Mouse (Mus musculus): Measurements from ENCODE around the gene Scaf8. TPM values are rescaled to one million over a fixed set of nuclear protein-coding genes. Genes with fewer than 3 reads are reported as not detected.
A peak's percentile ranks its signal among the peaks of the same experiment; 100 is the strongest.
"Not testable (repeated sequence)": the region's sequence is repeated elsewhere in the genome, so short reads cannot be mapped to it uniquely, and the experiment has no call there.

Gene Scaf8
- total RNA-seq (2015; ENCODE audit: low replicate concordance) (19.4 and 27.1 TPM in 2 replicates), total RNA-seq (2017; ENCODE audit: low replicate concordance) (44.2 and 45.1 TPM in 2 replicates)

DNA sequence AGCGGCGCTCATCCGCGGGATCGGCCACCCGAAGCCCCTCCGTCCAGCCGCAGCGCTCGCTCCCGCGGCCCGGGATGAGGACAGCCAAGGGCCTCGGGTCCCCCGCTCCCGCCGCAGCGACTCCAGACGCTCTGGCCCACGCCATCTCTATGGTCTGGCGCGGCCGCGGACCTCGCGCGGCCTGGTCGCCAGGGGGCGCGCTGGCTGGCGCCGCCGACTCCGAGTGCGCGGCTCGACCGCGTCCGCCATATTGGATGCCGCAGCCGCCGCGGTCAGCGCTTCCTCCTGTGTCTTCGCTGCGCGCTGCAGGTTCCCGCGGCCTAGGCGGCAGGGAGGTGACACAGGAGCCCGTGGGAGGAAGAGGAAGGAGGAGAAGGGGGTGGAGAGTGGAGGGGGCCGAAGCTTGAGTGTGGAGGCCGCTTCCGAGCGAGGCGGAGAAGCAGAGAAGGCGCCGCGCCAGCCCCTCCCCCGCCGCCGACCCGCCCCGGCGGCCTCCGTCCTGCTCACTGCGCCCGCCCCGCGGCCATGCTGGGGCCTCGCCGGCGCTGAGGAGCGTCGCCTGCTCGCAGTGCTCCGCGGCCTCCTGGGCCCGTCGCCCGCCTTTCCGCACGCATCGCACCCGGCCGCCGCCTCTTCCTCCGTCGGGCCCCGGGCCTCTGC is at the start of gene Scaf8:
TSS of gene Scaf8 (plus strand) at position 253 of the 660 bp plus-strand sequence.
- ATAC-seq (replicated peaks; ENCODE audit: low FRiP score, poor library complexity, severe bottlenecking) = peak; percentile 81

DNA sequence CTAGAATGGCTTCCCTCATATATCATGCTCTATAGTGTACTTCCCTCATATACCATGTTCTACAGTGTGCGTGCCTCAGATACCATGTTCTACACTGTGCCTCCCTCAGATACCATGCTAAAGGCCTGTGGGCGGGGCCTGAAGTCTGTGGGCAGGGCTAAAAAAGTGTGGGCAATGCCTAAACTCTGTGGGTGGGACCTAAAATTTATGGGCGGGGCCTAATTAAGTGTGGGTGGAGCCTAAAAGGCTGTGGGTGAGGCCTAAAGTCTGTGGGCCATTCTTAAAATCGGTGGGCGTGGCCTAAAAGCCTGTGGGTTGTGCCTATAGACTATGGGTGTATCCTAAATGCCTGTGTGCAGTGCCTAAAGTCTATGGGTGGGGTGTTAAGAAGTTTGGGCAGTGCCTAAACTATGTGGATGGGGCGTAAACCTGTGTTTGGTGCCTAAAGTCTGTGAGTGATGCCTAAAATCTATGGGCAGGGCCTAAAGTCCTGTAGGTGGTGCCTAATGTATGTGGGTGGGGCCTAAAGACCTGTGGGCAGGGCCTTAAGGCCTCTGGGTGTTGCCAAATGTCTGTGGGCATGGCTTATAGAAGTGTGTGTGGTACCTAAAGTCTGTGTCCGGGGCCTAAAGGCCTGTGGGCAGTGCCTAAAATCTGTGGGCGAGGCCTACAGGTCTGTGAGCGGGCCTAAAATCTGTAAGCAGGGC is 39.5 kb upstream of the Scaf8 start:
- no peak for ATAC-seq (replicated peaks; ENCODE audit: low FRiP score, poor library complexity, severe bottlenecking)

DNA sequence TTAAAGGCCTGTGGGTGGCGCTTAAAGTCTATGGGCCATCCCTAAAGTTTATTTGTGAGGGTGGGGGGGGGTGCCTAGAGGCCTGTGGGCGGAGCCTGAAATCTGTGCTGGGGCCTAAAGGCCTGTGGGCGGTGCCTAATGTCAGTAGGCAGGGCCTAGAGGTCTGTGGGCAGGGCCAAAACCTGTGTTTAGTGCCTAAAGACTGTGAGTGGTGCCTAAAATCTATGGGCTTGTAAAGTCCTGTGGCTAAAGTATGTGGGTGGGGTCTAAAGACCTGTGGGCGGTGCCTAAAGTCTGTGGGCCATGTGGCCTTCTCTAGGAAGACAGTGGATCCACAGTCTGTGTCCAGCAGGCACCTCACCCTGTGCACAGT is 38.9 kb upstream of the Scaf8 start:
- ATAC-seq (replicated peaks; ENCODE audit: low FRiP score, poor library complexity, severe bottlenecking) = no peak

DNA sequence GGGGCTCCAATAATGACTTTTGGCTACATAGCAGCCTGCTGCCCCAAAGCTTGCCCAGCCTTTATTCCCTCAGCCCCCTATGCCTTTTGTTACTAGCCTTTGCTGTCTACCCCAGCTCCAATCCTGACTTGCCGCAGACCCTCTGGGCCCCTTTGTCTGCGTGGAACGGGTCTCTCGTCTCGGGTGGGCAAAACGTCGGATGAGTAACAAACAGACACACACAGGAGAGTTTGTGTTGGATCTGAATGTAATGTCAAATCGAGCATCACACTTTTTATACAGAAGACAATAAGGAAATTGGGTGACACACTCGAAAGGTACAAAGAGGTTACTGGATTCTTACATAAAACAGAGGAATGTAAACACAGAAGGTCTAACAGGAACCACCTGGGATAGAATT is 36.8 kb upstream of the Scaf8 start:
- not testable (repeated sequence) for ATAC-seq (replicated peaks; ENCODE audit: low FRiP score, poor library complexity, severe bottlenecking)

DNA sequence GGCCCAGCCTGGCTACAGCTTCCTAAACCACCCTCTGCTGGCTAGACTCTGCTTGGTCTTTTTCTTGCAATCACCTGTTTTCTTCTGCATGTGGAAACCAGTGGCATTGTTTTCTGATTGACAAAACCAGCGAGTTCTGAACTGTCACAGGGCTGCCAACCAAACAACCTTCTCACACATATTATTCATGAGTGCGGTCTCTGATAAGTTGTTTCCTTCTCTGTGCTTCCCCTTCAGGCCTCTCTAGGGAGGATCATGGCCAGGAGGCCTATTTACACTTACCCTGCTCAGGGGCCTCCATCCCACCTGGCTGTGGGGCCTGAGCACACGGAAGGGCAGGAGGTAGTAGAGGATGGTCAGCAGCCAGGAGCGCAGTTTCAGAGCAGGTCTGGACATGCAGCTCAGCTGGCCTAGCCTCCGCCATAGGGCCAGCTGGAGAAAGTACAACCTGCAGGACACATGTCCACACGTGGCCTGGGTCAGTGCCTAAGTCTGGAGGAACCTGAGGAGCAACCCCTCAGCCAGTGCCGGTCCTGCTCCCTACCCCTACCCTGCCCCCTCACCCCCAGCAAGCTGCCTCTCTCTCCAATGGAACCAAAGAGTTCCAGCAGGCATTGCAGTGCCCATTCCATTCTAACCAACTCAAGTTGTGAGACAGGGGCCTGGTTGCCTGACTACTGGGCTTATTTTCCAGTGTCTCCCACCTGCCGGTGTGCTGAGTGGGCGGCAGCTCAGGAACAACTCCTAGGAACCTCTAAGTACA is 34.0 kb upstream of the Scaf8 start:
- ATAC-seq (replicated peaks; ENCODE audit: low FRiP score, poor library complexity, severe bottlenecking) = not testable (repeated sequence)

DNA sequence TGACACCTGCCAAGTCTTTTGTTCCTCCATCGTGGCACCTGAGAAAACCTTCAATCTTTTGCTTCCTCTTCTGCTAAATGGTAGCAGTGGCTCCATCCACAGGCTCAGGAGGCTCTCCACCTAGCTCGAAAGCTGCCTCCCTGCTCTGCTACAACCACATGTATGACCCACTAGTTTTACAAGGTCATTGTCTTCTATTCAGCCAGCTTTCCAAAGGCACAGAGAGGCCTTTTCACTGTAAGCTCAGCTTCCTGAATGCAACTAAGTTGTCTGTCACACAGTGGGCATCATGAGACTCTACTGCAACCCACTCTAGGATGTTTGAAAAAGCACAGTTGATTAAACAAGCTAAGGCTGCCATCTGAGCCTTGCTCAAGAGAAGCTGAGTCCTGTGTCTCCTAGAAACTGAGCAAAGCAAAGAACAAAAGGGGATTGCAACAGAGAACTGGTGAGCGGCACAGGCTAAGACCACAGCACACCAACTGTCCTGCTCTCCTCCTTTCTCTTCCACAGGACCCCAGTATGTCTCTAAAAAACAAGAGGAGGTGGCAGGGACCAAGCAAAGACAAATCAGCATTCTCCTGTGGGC is 33.2 kb upstream of the Scaf8 start:
- peak; percentile 7 for ATAC-seq (replicated peaks; ENCODE audit: low FRiP score, poor library complexity, severe bottlenecking)

DNA sequence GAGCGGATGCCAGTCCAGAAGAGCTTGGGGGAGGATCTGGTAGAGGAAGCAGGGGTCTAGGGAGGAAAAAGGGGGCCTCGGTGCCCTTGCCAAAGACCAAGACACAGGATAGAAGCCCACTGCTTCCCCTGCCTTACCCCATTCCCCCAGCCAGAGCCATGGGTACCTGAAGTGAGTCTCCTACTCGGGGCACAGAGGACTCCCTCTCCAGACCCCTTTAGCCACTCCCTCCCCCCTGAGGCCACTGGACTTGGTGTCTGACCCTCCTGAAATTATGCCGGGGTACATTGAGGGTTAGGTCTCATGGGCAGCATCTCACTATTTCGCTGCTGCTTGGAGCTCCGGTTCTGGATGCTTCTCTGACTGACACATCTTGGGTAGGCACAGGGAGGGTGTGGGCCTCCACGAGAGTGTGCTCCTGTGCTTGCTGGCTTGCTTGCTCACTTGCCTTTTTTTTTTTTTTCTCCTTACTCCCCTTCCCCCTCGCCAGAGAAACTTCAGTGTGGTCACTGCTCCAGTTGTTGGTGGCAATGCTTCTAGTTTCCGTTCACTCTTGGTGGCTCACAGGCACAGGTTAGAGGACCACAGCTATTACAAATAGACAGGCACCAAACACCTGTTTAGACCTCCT is 32.5 kb upstream of the Scaf8 start:
- peak; percentile 17 for ATAC-seq (replicated peaks; ENCODE audit: low FRiP score, poor library complexity, severe bottlenecking)

DNA sequence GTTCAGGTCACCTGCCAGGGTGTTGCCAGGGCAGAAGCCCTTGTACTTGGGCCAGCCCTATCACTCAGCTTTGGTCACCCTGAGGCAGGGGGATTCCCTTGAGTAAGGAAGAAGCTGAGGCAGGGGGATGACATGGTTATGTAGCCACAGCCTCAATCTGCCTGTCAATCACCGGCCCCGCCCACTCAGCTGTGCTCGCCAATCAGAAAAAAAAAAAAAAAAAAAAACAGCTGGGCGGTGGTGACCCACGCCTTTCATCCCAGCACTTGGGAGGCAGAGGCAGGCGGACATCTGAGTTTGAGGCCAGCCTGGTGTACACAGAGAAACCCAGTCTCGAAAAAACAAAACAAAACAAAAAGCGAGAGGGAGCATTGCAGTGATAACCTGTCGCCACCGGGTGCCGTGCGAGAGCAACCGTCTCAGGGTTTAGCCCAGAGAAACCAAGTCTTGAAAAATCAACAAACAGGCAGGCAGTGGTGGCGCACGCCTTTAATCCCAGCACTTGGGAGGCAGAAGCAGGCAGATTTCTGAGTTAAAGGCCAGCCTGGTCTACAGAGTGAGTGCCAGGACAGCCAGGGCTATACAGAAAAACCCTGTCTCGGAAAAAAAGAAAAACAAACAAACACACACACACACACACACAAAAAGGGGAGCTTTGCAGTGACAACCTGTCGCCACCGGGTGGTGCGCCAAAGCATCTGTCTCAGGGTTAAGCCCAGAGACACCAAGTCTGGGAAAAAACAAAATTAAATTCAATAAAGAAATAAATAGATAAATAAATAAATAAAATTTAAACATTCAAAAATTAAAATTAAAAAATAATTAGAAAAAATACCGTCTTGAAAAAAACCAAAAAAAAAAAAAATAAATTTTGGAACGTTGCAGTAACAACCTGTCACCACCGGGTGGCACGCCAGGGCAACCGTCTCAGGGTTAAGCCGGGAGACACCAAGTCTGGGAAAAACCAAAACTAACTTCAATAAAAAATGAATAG is 31.7 kb upstream of the Scaf8 start:
- 0 out of 2 replicates have a peak, but pooled peaks have one; percentile 5 for ATAC-seq (replicated peaks; ENCODE audit: low FRiP score, poor library complexity, severe bottlenecking)

DNA sequence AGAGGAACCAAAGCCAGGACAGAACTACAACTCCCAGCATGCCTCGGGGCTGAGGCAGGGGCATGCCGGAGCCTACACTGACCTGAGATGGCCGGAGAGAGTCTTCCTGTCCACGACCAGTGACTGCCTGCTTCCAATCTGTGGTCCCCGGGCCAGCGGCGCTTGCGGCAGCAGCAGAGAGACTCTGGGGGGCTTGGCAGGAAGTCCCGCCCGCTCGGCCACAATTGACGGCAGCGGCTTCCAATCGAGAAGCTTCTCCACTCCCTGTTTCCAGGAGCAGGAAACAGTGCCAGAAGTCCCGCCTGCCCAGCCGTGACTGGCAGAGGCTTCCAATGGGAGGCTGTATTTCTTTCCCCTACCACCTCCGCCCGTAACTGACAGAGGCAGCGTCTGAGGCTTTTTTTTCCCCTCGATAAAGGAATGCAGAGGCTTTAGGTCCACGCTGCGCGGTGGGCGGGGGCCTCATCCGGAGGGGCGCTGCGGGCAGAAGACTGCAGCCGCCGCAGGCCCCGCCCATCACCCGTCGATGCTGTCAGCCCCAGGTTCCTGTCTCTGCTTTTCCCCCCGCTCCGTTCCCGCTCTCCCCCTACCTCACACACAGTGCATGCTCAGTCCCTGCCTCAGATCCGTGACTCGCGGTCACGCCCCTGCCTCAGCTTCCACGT is 30.8 kb upstream of the Scaf8 start:
- ATAC-seq (replicated peaks; ENCODE audit: low FRiP score, poor library complexity, severe bottlenecking) = peak; percentile 77

DNA sequence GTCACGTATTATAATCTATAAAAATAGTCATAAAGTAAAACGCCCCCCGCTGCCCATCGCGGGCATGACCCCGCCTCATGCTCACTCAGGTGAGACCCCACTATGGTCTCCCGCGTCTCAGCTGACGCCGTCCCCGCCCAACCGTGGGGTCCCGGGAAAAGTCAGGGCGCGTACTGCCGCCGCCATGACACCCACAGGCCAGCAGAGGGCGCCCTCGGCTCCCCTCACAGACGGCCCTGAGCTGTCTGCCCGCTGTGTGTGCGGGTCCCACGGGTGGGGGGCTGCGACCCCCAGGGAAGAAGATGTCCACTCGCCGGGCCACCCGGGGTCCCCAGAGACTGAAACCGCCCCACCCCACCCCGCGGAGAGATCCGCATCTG is 30.2 kb upstream of the Scaf8 start:
- ATAC-seq (replicated peaks; ENCODE audit: low FRiP score, poor library complexity, severe bottlenecking) = peak; percentile 17; the same call in 1 of the 2 replicates

DNA sequence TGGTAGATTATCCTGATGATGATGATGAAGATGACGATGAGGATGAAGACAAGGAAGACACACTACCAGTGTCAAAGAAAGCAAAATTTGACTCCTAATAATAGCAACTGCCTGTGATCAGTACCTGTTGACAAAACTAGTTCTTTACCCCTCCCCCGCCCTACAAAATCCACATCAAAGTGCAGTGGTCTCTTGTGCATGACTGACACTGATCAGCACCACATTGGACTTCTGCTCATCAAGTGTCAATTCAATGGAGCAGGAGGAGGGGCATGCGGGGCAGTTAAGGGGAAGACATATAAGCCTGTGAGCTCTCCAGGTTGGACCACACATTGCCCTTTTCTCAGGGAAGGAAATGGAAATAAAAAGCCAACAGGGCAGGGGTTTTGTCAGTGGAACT is 29.6 kb upstream of the Scaf8 start:
- ATAC-seq (replicated peaks; ENCODE audit: low FRiP score, poor library complexity, severe bottlenecking) = no peak

DNA sequence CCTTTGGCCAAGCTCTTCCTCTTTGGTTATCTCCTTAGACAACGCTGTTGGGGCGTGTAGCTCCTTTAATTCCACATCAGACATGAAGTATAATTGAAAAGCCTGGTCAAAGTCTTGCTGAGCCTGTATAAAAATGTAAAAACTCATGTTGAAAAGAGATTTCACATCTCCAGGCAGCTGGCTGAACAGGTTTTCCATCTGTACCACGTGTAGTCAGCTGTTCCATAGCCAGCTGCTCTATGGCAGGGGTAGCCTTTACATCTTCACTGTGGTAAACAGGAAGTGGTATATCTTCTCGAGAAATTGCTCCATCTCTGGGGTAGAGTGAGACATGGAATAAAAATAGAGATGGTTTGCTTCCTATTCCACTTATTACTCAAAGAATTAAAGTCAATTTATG is 22.1 kb upstream of the Scaf8 start:
- ATAC-seq (replicated peaks; ENCODE audit: low FRiP score, poor library complexity, severe bottlenecking) = no peak

DNA sequence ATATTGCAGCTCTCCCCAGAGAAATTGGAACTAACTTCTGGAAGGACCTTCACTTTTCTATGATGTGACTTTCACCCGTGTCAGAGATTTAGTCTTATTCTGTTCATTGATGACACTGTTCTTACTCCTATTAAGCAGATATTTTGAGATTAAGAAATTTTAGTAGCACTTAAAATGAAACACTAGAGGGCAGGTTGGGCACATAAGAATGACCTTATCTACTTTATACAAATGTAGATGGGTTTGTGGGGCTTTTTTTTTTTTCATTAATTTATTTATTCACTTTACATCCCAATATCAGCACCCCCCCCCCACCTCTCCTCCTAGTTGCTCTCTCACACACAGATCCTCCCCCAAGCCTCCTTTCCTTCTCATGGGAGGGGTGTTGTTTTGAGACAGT is 15.5 kb upstream of the Scaf8 start:
- ATAC-seq (replicated peaks; ENCODE audit: low FRiP score, poor library complexity, severe bottlenecking) = not testable (repeated sequence)

DNA sequence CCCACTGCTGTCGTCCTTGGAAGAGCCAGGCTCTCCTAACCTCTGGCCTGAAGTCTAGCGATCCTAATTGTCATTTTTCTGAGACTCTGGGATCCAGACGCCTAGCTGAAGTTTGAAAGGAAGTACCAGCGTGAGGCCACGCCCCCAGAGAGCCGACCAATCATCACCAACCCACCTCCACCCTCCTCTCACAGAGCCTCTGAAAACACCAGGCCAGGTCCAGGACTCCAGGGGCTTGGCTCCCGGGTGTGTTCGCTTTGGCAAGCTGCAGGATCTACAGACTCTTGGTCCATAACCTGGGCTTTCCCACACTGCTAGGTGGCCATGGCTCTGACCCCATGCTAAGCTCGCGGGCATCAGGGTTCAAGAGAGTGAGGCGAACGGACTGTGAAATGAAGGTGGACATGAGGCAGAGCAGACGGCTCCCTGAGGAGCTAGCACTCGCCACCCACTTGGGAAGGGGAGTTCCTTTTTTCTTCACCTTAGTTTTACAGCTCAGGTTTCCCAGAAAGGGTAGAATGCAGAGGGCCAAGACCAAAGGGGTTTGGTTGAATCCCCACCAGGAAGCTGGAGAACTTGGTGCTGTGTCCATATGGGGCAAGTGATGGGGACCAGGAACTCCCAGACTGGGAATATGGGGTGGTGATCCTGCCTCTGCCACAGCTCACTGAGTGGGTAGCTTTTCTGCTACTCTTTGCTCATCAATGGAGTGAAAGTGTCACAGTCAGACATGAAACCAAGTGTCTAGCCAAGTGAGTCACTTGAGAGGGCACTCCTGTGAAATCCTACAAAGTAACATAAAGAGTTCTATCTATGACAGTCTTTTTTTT is 12.2 kb upstream of the Scaf8 start:
- peak; percentile 100 for ATAC-seq (replicated peaks; ENCODE audit: low FRiP score, poor library complexity, severe bottlenecking)

DNA sequence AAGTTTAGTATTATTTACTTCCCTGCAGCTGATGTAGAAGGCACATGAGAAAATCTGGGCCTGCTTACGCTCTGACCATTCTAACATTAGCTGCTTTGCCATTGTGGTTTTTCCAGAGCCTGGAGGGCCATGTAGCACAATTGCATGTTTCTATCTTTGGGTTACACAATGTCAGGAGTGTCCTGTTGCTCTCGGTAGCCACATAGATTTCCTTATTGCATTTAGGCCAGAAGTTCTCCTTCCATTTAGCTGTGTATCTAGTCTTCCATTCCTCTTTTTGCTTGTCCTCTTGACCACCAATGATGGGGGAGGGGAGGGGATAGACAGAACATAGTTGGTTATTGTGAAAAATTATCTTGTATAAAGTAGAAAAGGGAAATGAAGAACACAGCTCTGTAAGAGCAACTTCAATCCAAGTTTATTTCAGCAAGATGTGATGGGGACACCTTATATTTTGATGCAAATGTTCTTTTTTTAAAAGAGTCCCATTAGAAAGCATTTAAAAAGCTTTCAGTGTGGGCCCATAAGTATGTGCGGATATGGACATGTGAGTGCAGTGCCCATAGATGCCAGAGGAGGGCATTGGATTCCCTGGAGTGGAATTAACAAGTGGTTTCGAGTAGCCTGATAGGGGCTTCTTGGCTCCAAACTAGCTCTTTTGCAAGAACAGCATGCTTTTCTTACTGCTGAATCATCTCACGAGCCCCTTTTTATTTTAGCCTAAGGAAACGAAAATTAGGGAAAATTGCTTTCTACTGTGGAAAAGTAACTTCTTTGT is 10.4 kb upstream of the Scaf8 start:
- ATAC-seq (replicated peaks; ENCODE audit: low FRiP score, poor library complexity, severe bottlenecking) = no peak

DNA sequence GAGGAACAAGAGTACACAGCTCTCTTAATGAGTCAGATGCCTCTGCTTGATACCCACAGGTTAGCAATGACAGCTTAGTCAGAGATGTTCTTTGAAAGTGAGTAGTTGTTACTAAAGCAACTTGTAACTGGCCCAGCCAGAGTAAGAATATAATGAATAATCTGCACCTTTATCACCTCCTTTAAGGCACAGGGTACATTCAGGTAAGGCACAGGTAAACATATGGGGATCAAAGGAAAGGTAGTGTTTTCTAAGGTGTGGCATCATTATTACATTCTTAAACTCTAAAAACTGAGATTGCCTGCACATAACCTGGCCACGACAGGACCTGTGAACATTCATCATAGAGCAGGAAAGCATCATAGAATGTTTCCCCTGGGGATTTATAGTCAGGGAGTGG is 9.8 kb upstream of the Scaf8 start:
- no peak for ATAC-seq (replicated peaks; ENCODE audit: low FRiP score, poor library complexity, severe bottlenecking)
